Mouse (Mus musculus): ENCODE data around the gene Gdi2. TPM values are rescaled to one million over a fixed set of nuclear protein-coding genes. Genes with fewer than 3 reads are reported as not detected.
"Not testable (repeated sequence)": the region's sequence is repeated elsewhere in the genome, so short reads cannot be mapped to it uniquely, and the experiment has no call there.

Gdi2 gene
- total RNA-seq (2015; ENCODE audit: low replicate concordance) (167 and 189 TPM in 2 replicates), total RNA-seq (2017; ENCODE audit: low replicate concordance) (191 and 192 TPM in 2 replicates)

- peak; percentile 96 for ATAC-seq (replicated peaks; ENCODE audit: low FRiP score, poor library complexity, severe bottlenecking)
Measured at GRCm38 (mm10) chr13:3537594-3538222, at the start of gene Gdi2. Gene Gdi2 (plus strand): TSS chr13:3538063.

GRCm38 (mm10) chr13:3495526-3495925 lies 42.3 kb upstream of the Gdi2 start:
- ATAC-seq (replicated peaks; ENCODE audit: low FRiP score, poor library complexity, severe bottlenecking), result no peak

- not testable (repeated sequence) for ATAC-seq (replicated peaks; ENCODE audit: low FRiP score, poor library complexity, severe bottlenecking)
Measured at GRCm38 (mm10) chr13:3501014-3501413, 36.8 kb upstream of the Gdi2 start.

- ATAC-seq (replicated peaks; ENCODE audit: low FRiP score, poor library complexity, severe bottlenecking), result not testable (repeated sequence)
Measured at GRCm38 (mm10) chr13:3515351-3515750, 22.5 kb upstream of the Gdi2 start.

GRCm38 (mm10) chr13:3519357-3519756 lies 18.5 kb upstream of the Gdi2 start:
- not testable (repeated sequence) for ATAC-seq (replicated peaks; ENCODE audit: low FRiP score, poor library complexity, severe bottlenecking)

- not testable (repeated sequence) for ATAC-seq (replicated peaks; ENCODE audit: low FRiP score, poor library complexity, severe bottlenecking)
Measured at GRCm38 (mm10) chr13:3519994-3520393, 17.9 kb upstream of the Gdi2 start.

- ATAC-seq (replicated peaks; ENCODE audit: low FRiP score, poor library complexity, severe bottlenecking), result no peak
Measured at GRCm38 (mm10) chr13:3523459-3523858, 14.4 kb upstream of the Gdi2 start.

- ATAC-seq (replicated peaks; ENCODE audit: low FRiP score, poor library complexity, severe bottlenecking), result no peak
Measured at GRCm38 (mm10) chr13:3523946-3524345, 13.9 kb upstream of the Gdi2 start.

- no peak for ATAC-seq (replicated peaks; ENCODE audit: low FRiP score, poor library complexity, severe bottlenecking)
Measured at GRCm38 (mm10) chr13:3525611-3526051, 12.2 kb upstream of the Gdi2 start.

- no peak for ATAC-seq (replicated peaks; ENCODE audit: low FRiP score, poor library complexity, severe bottlenecking)
Measured at GRCm38 (mm10) chr13:3526328-3526727, 11.5 kb upstream of the Gdi2 start.

GRCm38 (mm10) chr13:3530451-3530850 lies 7.4 kb upstream of the Gdi2 start:
- no peak for ATAC-seq (replicated peaks; ENCODE audit: low FRiP score, poor library complexity, severe bottlenecking)

GRCm38 (mm10) chr13:3531176-3531575 lies 6.7 kb upstream of the Gdi2 start:
- not testable (repeated sequence) for ATAC-seq (replicated peaks; ENCODE audit: low FRiP score, poor library complexity, severe bottlenecking)

GRCm38 (mm10) chr13:3531692-3532320 lies 6.1 kb upstream of the Gdi2 start:
- ATAC-seq (replicated peaks; ENCODE audit: low FRiP score, poor library complexity, severe bottlenecking), result no peak

- ATAC-seq (replicated peaks; ENCODE audit: low FRiP score, poor library complexity, severe bottlenecking), result no peak
Measured at GRCm38 (mm10) chr13:3532451-3532850, 5.4 kb upstream of the Gdi2 start.

GRCm38 (mm10) chr13:3534146-3534545 lies 3.7 kb upstream of the Gdi2 start:
- ATAC-seq (replicated peaks; ENCODE audit: low FRiP score, poor library complexity, severe bottlenecking), result no peak

- ATAC-seq (replicated peaks; ENCODE audit: low FRiP score, poor library complexity, severe bottlenecking), result peak; percentile 43
Measured at GRCm38 (mm10) chr13:3538223-3538968, 533 bp downstream of the Gdi2 start.

- ATAC-seq (replicated peaks; ENCODE audit: low FRiP score, poor library complexity, severe bottlenecking), result no peak
Measured at GRCm38 (mm10) chr13:3538969-3539562, 1.2 kb downstream of the Gdi2 start.

- ATAC-seq (replicated peaks; ENCODE audit: low FRiP score, poor library complexity, severe bottlenecking), result no peak
Measured at GRCm38 (mm10) chr13:3540166-3540565, 2.3 kb downstream of the Gdi2 start.

GRCm38 (mm10) chr13:3541159-3541782 lies 3.4 kb downstream of the Gdi2 start:
- ATAC-seq (replicated peaks; ENCODE audit: low FRiP score, poor library complexity, severe bottlenecking), result no peak

Measured in erythroid progenitor cell, adult 5-6 weeks (primary cell).